Mouse (Mus musculus): ENCODE data around the gene Zfp764.

- TF ChIP-seq POLR2A (IDR thresholded peaks at IDR 0.05; ENCODE audit: borderline replicate concordance, control insufficient read depth, low read depth, low read length): peak; percentile 51
- 0 out of 2 replicates have a peak, but pooled peaks have one; percentile 0 for TF ChIP-seq CTCF (IDR thresholded peaks at IDR 0.05; ENCODE audit: control insufficient read depth, insufficient read depth, low read length)
Measured at GRCm38 (mm10) chr7:127448521-127449300, 42.1 kb upstream of the Zfp764 start, which contains the start of gene Zfp689.

Measured in bone marrow, adult 2 months (tissue).